Mouse (Mus musculus): Measurements from ENCODE around the gene Olfr671. TPM values are rescaled to one million over a fixed set of nuclear protein-coding genes. Genes with fewer than 3 reads are reported as not detected.
"Not testable (repeated sequence)": the region's sequence is repeated elsewhere in the genome, so short reads cannot be mapped to it uniquely, and the experiment has no call there.

Olfr671 gene
- polyA plus RNA-seq, 2 experiments, result not detected

DNA sequence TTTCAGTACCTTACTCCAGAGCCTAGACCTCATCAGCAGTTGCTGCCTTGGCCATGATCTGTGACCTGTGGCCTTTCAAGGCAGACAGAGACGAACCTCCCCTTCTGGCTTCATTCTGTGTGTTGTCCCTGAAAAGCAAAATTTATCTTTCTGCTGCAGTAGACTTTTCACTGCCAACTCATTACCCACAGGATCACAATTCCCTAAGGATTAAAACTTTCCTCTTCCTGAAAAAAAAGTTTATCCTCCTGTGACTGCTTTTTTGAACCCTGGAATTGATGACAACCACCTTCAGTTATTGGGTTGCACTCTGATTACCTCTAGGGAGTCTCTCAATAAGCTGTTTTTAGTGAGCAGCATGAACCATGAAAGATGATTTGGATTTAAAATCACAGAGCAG, 16.4 kb downstream of the Olfr671 start, which contains the start of gene Olfr670:
Gene Olfr670, minus strand, starts transcription at position 101 of the 400 bp plus-strand sequence.
- ATAC-seq (ENCODE audit: insufficient read depth) (no peak), DNase-seq (ENCODE audit: low read depth in 3 of 3, low spot score in 3 of 3) (no peak)
- H3K27ac ChIP-seq, result no peak within 1 kb of the TSS
- TF ChIP-seq EP300 (IDR thresholded peaks at IDR 0.05; ENCODE audit: low read depth) (no peak), CTCF (IDR thresholded peaks at IDR 0.05; ENCODE audit: low read depth) (no peak)
- no peaks in the 10 kb centered on the region for H3K27me3 ChIP-seq (ENCODE audit: control insufficient read depth, insufficient read depth, low read length)
- WGBS (ENCODE audit: insufficient replicate concordance), result 23% methylated on average over 1 of the region's 1 CpGs
- H3K36me3 ChIP-seq (replicated peaks; ENCODE audit: control insufficient read depth, insufficient read depth, low read depth), result no peaks in the 10 kb centered on the region
- H3K4me1 ChIP-seq (replicated peaks; ENCODE audit: control insufficient read depth in 2 of 2, insufficient read depth in 2 of 2, low read length in 1 of 2), result no peaks in the 10 kb centered on the region
- H3K9ac ChIP-seq (replicated peaks), result no peak within 1 kb of the TSS
- H3K9me3 ChIP-seq (ENCODE audit: control insufficient read depth, low read length), result no peaks in the 10 kb centered on the region
- H3K4me2 ChIP-seq (ENCODE audit: low read depth), result no peak within 1 kb of the TSS
- H3K4me3 ChIP-seq (ENCODE audit: insufficient read depth in 1 of 2, low read depth in 2 of 2, low read length in 2 of 2), result no peak within 1 kb of the TSS

DNA sequence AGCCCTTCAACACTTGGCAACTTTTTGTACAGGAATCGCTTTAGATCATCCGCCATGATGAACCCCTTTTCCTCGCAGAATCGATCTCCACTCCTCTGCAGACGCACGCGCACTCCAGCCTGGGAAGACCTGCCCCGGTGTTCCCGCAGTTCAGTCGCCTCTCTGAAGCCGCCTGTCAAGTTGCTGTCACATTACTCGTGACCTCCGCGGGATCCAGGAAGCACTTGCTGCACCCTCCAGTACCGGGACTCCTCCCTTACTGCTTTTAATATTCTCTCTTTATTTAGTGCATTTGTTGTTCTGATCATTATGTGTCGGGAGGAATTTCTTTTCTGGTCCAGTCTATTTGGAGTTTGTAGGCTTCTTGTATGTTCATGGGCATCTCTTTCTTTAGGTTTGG, 28.7 kb downstream of the Olfr671 start:
- not testable (repeated sequence) for H3K9ac ChIP-seq (replicated peaks); H3K36me3 ChIP-seq (replicated peaks; ENCODE audit: control insufficient read depth, insufficient read depth, low read depth); H3K27me3 ChIP-seq (ENCODE audit: control insufficient read depth, insufficient read depth, low read length); H3K27ac ChIP-seq; H3K4me1 ChIP-seq (replicated peaks; ENCODE audit: control insufficient read depth in 2 of 2, insufficient read depth in 2 of 2, low read length in 1 of 2); H3K4me2 ChIP-seq (ENCODE audit: low read depth); H3K9me3 ChIP-seq (ENCODE audit: control insufficient read depth, low read length); H3K4me3 ChIP-seq (ENCODE audit: insufficient read depth in 1 of 2, low read depth in 2 of 2, low read length in 2 of 2); ATAC-seq (ENCODE audit: insufficient read depth); DNase-seq (ENCODE audit: low read depth in 3 of 3, low spot score in 3 of 3)
- 77% methylated on average over 16 of the region's 16 CpGs for WGBS (ENCODE audit: insufficient replicate concordance)

DNA sequence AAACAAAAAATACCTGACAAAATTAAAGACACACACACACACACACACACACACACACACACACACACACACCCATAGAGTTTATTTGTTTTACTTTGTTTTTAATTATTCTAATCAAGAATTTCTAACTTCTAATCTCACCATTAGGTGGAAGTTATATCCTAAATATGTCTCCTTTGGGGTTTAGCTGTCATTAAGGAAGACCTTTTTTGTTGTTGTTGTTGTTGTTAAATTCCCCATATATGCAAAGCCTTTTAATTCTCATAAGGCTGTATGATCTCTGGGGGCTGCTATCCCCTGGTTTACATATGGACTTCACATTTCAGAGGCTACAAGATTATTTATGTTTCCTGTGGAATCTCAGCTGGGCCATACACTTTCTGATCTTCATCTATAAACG, 45.0 kb downstream of the Olfr671 start, which contains the start of gene Olfr669:
Gene Olfr669, plus strand, starts transcription at position 301 of the 400 bp plus-strand sequence.
- Histone ChIP-seq H3K27ac (no peak within 1 kb of the TSS), H3K4me3 (ENCODE audit: insufficient read depth in 1 of 2, low read depth in 2 of 2, low read length in 2 of 2) (no peak within 1 kb of the TSS), H3K4me1 (replicated peaks; ENCODE audit: control insufficient read depth in 2 of 2, insufficient read depth in 2 of 2, low read length in 1 of 2) (no peaks in the 10 kb centered on the region), H3K9ac (replicated peaks) (no peak within 1 kb of the TSS), H3K9me3 (ENCODE audit: control insufficient read depth, low read length) (no peaks in the 10 kb centered on the region), H3K4me2 (ENCODE audit: low read depth) (no peak within 1 kb of the TSS), H3K27me3 (ENCODE audit: control insufficient read depth, insufficient read depth, low read length) (no peaks in the 10 kb centered on the region), H3K36me3 (replicated peaks; ENCODE audit: control insufficient read depth, insufficient read depth, low read depth) (no peaks in the 10 kb centered on the region)
- DNase-seq (ENCODE audit: low read depth in 3 of 3, low spot score in 3 of 3) (no peak), ATAC-seq (ENCODE audit: insufficient read depth) (no peak)
- TF ChIP-seq EP300 (IDR thresholded peaks at IDR 0.05; ENCODE audit: low read depth), result no peak
- no peak for TF ChIP-seq CTCF (IDR thresholded peaks at IDR 0.05; ENCODE audit: low read depth)
- WGBS (ENCODE audit: insufficient replicate concordance), result 55% methylated on average over 1 of the region's 1 CpGs

DNA sequence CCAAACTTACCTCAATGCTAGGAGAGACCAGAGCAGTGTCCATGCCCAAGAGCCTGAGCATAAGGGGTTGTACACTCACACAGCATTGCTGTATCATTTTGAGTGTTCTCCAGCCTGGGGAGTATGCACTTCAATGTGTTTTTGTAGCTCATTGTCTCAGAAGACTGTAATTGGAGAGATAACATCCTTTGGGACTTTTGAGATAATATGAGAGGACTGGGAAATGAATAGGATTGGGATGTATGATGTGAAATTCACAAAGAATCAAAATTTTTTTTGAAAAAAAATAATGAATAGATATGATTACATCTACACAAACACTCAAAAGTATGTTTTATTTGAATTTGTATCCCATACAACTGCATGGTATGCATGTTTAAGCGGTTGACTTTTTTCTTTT, 51.0 kb downstream of the Olfr671 start, which contains the start of gene Olfr668:
Gene Olfr668, minus strand, starts transcription at position 101 of the 400 bp plus-strand sequence.
- no peaks in the 10 kb centered on the region for H3K27me3 ChIP-seq (ENCODE audit: control insufficient read depth, insufficient read depth, low read length)
- H3K9ac ChIP-seq (replicated peaks), result no peak within 1 kb of the TSS
- ATAC-seq (ENCODE audit: insufficient read depth) (no peak), DNase-seq (ENCODE audit: low read depth in 3 of 3, low spot score in 3 of 3) (no peak)
- H3K9me3 ChIP-seq (ENCODE audit: control insufficient read depth, low read length), result no peaks in the 10 kb centered on the region
- WGBS (ENCODE audit: insufficient replicate concordance), result 44% methylated on average over 1 of the region's 1 CpGs
- no peak within 1 kb of the TSS for H3K4me2 ChIP-seq (ENCODE audit: low read depth)
- no peaks in the 10 kb centered on the region for H3K36me3 ChIP-seq (replicated peaks; ENCODE audit: control insufficient read depth, insufficient read depth, low read depth)
- H3K4me1 ChIP-seq (replicated peaks; ENCODE audit: control insufficient read depth in 2 of 2, insufficient read depth in 2 of 2, low read length in 1 of 2), result no peaks in the 10 kb centered on the region
- no peak within 1 kb of the TSS for H3K27ac ChIP-seq
- TF ChIP-seq EP300 (IDR thresholded peaks at IDR 0.05; ENCODE audit: low read depth) (no peak), CTCF (IDR thresholded peaks at IDR 0.05; ENCODE audit: low read depth) (no peak)
- H3K4me3 ChIP-seq (ENCODE audit: insufficient read depth in 1 of 2, low read depth in 2 of 2, low read length in 2 of 2), result no peak within 1 kb of the TSS

Other genes starting within 250 kb of the Olfr671 start
- gene Usp17le, start 201.7 kb downstream of the Olfr671 start, polyA plus RNA-seq (2012; rRNA removed), result not detected in 2 replicates
- gene Usp17le, start 201.7 kb downstream of the Olfr671 start, polyA plus RNA-seq (2014; fragmentation: Nextera tagmentation; extraction: Ambion mirVana), result not detected in 2 replicates
- gene Usp17lb, start 136.5 kb downstream of the Olfr671 start, polyA plus RNA-seq (2012; rRNA removed), result not detected in 2 replicates
- not detected in 2 replicates for gene Usp17lb, start 136.5 kb downstream of the Olfr671 start, polyA plus RNA-seq (2014; fragmentation: Nextera tagmentation; extraction: Ambion mirVana)
- not detected in 2 replicates for gene Usp17la, start 122.1 kb downstream of the Olfr671 start, polyA plus RNA-seq (2012; rRNA removed)
- not detected in 2 replicates for gene Usp17la, start 122.1 kb downstream of the Olfr671 start, polyA plus RNA-seq (2014; fragmentation: Nextera tagmentation; extraction: Ambion mirVana)
- not detected in 2 replicates for gene Olfr665, start 101.1 kb downstream of the Olfr671 start, polyA plus RNA-seq (2012; rRNA removed)
- gene Olfr665, start 101.1 kb downstream of the Olfr671 start, polyA plus RNA-seq (2014; fragmentation: Nextera tagmentation; extraction: Ambion mirVana), result not detected in 2 replicates
- not detected in 2 replicates for gene Olfr666, start 83.2 kb downstream of the Olfr671 start, polyA plus RNA-seq (2012; rRNA removed)
- gene Olfr666, start 83.2 kb downstream of the Olfr671 start, polyA plus RNA-seq (2014; fragmentation: Nextera tagmentation; extraction: Ambion mirVana), result not detected in 2 replicates
- not detected in 2 replicates for gene Olfr667, start 57.6 kb downstream of the Olfr671 start, polyA plus RNA-seq (2012; rRNA removed)
- gene Olfr667, start 57.6 kb downstream of the Olfr671 start, polyA plus RNA-seq (2014; fragmentation: Nextera tagmentation; extraction: Ambion mirVana), result not detected in 2 replicates
- not detected in 2 replicates for gene Olfr668, start 51.1 kb downstream of the Olfr671 start, polyA plus RNA-seq (2012; rRNA removed)
- gene Olfr668, start 51.1 kb downstream of the Olfr671 start, polyA plus RNA-seq (2014; fragmentation: Nextera tagmentation; extraction: Ambion mirVana), result not detected in 2 replicates
- not detected in 2 replicates for gene Olfr669, start 44.9 kb downstream of the Olfr671 start, polyA plus RNA-seq (2012; rRNA removed)
- gene Olfr669, start 44.9 kb downstream of the Olfr671 start, polyA plus RNA-seq (2014; fragmentation: Nextera tagmentation; extraction: Ambion mirVana), result not detected in 2 replicates
- gene Olfr670, start 16.5 kb downstream of the Olfr671 start, polyA plus RNA-seq (2012; rRNA removed), result not detected in 2 replicates
- gene Olfr670, start 16.5 kb downstream of the Olfr671 start, polyA plus RNA-seq (2014; fragmentation: Nextera tagmentation; extraction: Ambion mirVana), result not detected in 2 replicates
- gene Olfr672, start 22.9 kb upstream of the Olfr671 start, polyA plus RNA-seq (2012; rRNA removed), result not detected in 2 replicates
- not detected in 2 replicates for gene Olfr672, start 22.9 kb upstream of the Olfr671 start, polyA plus RNA-seq (2014; fragmentation: Nextera tagmentation; extraction: Ambion mirVana)
- gene Olfr675, start 49.3 kb upstream of the Olfr671 start, polyA plus RNA-seq (2012; rRNA removed), result not detected in 2 replicates
- gene Olfr675, start 49.3 kb upstream of the Olfr671 start, polyA plus RNA-seq (2014; fragmentation: Nextera tagmentation; extraction: Ambion mirVana), result not detected in 2 replicates
- gene Olfr676, start 53.6 kb upstream of the Olfr671 start, polyA plus RNA-seq (2012; rRNA removed), result not detected in 2 replicates
- not detected in 2 replicates for gene Olfr676, start 53.6 kb upstream of the Olfr671 start, polyA plus RNA-seq (2014; fragmentation: Nextera tagmentation; extraction: Ambion mirVana)
- gene Olfr677, start 72.2 kb upstream of the Olfr671 start, polyA plus RNA-seq (2012; rRNA removed), result not detected in 2 replicates
- gene Olfr677, start 72.2 kb upstream of the Olfr671 start, polyA plus RNA-seq (2014; fragmentation: Nextera tagmentation; extraction: Ambion mirVana), result not detected in 2 replicates
- not detected in 2 replicates for gene Olfr678, start 85.3 kb upstream of the Olfr671 start, polyA plus RNA-seq (2012; rRNA removed)
- not detected in 2 replicates for gene Olfr678, start 85.3 kb upstream of the Olfr671 start, polyA plus RNA-seq (2014; fragmentation: Nextera tagmentation; extraction: Ambion mirVana)
- gene Olfr679, start 102.1 kb upstream of the Olfr671 start, polyA plus RNA-seq (2012; rRNA removed), result not detected in 2 replicates
- gene Olfr679, start 102.1 kb upstream of the Olfr671 start, polyA plus RNA-seq (2014; fragmentation: Nextera tagmentation; extraction: Ambion mirVana), result not detected in 2 replicates
- gene Olfr680-ps1, start 113.7 kb upstream of the Olfr671 start, polyA plus RNA-seq (2012; rRNA removed), result not detected in 2 replicates
- not detected in 2 replicates for gene Olfr680-ps1, start 113.7 kb upstream of the Olfr671 start, polyA plus RNA-seq (2014; fragmentation: Nextera tagmentation; extraction: Ambion mirVana)
- gene Olfr681, start 137.7 kb upstream of the Olfr671 start, polyA plus RNA-seq (2012; rRNA removed), result not detected in 2 replicates
- gene Olfr681, start 137.7 kb upstream of the Olfr671 start, polyA plus RNA-seq (2014; fragmentation: Nextera tagmentation; extraction: Ambion mirVana), result not detected in 2 replicates
- gene Olfr683, start 167.9 kb upstream of the Olfr671 start, polyA plus RNA-seq (2012; rRNA removed), result not detected in 2 replicates
- not detected in 2 replicates for gene Olfr683, start 167.9 kb upstream of the Olfr671 start, polyA plus RNA-seq (2014; fragmentation: Nextera tagmentation; extraction: Ambion mirVana)
- not detected in 2 replicates for gene Olfr684, start 184.5 kb upstream of the Olfr671 start, polyA plus RNA-seq (2012; rRNA removed)
- gene Olfr684, start 184.5 kb upstream of the Olfr671 start, polyA plus RNA-seq (2014; fragmentation: Nextera tagmentation; extraction: Ambion mirVana), result not detected in 2 replicates
- not detected in 2 replicates for gene Olfr685, start 206.9 kb upstream of the Olfr671 start, polyA plus RNA-seq (2012; rRNA removed)
- not detected in 2 replicates for gene Olfr685, start 206.9 kb upstream of the Olfr671 start, polyA plus RNA-seq (2014; fragmentation: Nextera tagmentation; extraction: Ambion mirVana)
- not detected in 2 replicates for gene Olfr686, start 228.4 kb upstream of the Olfr671 start, polyA plus RNA-seq (2012; rRNA removed)
- gene Olfr686, start 228.4 kb upstream of the Olfr671 start, polyA plus RNA-seq (2014; fragmentation: Nextera tagmentation; extraction: Ambion mirVana), result not detected in 2 replicates

Data from liver, embryonic 14.5 days (tissue).